Mouse (Mus musculus): ENCODE measurements around the gene Mettl4. TPM values are rescaled to one million over a fixed set of nuclear protein-coding genes. Genes with fewer than 3 reads are reported as not detected.
A peak's percentile ranks its signal among the peaks of the same experiment; 100 is the strongest.

The Mettl4 gene
- total RNA-seq (2021), result 10 to 100 TPM; 15.6 to 17.0 TPM
- long read RNA-seq, experiment 1, partial matches to known transcripts, result 6 of 14 reads
- long read RNA-seq, experiment 1, other reads (novel, unspliced or antisense), result 7 of 14 reads
- long read RNA-seq, experiment 2, partial matches to known transcripts, result 3 of 9 reads
- long read RNA-seq, experiment 2, other reads (novel, unspliced or antisense), result 6 of 9 reads

GRCm38 (mm10) chr17:94749466-94750135 is at the start of gene Mettl4:
Gene Mettl4 (minus strand): TSS chr17:94750019.
- intact Hi-C loops (cut with DNase I), result loop anchor here (5.0 kb wide), 1 partner anchor 83 kb away; no protein-coding TSS in a partner anchor
- peak; percentile 93 to 96 for DNase-seq (ENCODE audit: low spot score in 2 of 2)

DNA sequence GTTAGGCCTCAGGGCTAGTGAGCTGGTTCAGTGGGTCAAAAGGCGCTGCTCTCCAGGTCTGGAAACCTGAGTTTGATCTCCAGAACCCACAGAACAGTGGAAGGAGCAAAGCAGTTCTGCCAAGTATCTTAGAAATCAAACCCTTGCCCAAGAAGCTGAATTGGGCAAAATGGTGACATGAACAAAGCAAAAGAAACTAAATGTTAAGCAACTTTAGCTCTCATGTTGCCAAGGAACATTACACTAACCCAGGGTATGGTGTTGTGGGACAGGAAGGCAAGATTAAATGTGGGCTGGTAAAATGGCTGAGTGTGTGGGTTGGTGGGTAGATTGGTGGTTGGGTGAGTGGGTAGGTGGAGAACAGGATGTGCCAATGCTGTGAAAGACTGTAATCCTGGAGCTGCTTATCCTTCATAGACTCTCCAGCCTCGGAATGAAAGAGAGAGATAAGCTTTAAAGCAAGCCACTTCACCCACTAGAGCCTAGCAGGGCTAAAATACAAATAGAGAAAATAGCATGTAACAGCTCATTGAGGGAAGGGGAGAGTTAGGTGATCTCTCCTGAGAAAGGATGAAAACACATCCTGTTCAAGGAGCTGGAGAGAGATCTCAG is 29.2 kb upstream of the Mettl4 start:
- intact Hi-C loops (cut with DNase I), result no loop called here
- DNase-seq (ENCODE audit: low spot score in 2 of 2), result no peak

- intact Hi-C loops (cut with DNase I), result no loop called here
- no peak for DNase-seq (ENCODE audit: low spot score in 2 of 2)
These were observed 18.7 kb upstream of the Mettl4 start for GRCm38 (mm10) chr17:94768491-94768890.

- DNase-seq (ENCODE audit: low spot score in 2 of 2), result no peak
- intact Hi-C loops (cut with DNase I), result no loop called here
These were observed 14.9 kb upstream of the Mettl4 start for GRCm38 (mm10) chr17:94764711-94765110.

- intact Hi-C loops (cut with DNase I), result no loop called here
- DNase-seq (ENCODE audit: low spot score in 2 of 2), result no peak
These were observed 14.2 kb upstream of the Mettl4 start for GRCm38 (mm10) chr17:94764011-94764410.

DNA sequence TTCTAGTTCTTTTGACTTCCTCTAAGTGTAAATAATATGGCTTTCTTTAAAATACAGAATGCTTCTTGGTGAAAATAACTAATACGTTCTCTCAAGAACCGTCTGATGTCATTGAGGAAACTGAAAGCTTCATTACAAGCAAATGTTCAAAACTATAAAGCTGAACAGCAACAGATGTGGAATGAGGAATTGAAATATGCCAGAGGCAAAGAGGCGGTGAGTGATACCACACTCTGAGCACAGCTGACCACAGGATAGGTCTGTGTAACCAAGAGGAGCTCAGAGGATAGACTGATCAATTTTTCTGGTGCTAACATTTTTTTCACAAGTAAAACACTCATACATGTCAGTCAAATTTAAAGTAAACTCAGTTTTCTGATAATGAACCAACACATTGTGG is 12.6 kb upstream of the Mettl4 start:
- intact Hi-C loops (cut with DNase I), result no loop called here
- DNase-seq (ENCODE audit: low spot score in 2 of 2), result no peak

GRCm38 (mm10) chr17:94750136-94750729 is 414 bp upstream of the Mettl4 start:
- no peak for DNase-seq (ENCODE audit: low spot score in 2 of 2)
- intact Hi-C loops (cut with DNase I), result loop anchor here (5.0 kb wide), 1 partner anchor 82 kb away; no protein-coding TSS in a partner anchor

- no peak for DNase-seq (ENCODE audit: low spot score in 2 of 2)
- intact Hi-C loops (cut with DNase I), result no loop called here
These were observed 11.6 kb downstream of the Mettl4 start for GRCm38 (mm10) chr17:94738173-94738572.

DNA sequence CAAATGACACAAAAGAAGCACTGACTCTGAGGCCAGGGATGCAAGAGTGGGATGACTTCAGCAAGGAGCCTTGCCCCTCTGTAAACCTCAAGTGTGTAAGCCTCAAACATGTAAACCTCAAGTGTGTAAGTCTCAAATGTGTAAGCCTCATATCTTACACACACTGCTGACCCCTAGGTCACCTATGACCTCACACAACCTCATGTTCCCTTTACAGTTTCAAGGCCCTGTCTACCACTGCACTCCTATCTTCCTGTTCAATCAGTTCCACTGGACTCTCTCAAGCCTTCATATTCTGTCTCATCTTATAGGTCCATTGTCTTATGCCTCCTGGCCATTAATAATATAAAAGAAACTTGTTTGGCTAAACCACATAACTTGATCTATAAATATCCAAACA is 13.9 kb downstream of the Mettl4 start:
- intact Hi-C loops (cut with DNase I), result loop anchor here (2.0 kb wide), 2 partner anchors 1537 to 1577 kb away; partner anchors contain the start of gene Adcyap1
- no peak for DNase-seq (ENCODE audit: low spot score in 2 of 2)

- intact Hi-C loops (cut with DNase I), result loop anchor here (2.0 kb wide), 2 partner anchors 1537 to 1577 kb away; partner anchors contain the start of gene Adcyap1
These were observed 14.4 kb downstream of the Mettl4 start for GRCm38 (mm10) chr17:94735437-94735836.

DNA sequence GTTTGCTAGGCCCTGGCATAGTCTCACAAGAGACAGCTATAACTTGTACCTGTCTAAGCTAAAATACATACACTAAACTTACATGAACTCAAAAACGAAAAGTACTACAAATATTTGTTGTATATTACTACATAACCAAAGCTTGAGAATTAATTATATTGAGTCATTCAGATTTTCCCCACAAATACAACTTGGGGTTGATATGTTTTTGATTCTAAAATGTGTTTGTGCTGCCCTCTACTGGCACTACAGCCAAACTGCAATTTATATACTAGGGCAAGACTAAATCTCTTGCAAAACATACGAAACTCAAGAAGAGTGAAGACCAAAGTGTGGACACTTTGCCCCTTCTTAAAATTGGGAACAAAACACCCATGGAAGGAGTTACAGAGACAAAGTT is 19.4 kb downstream of the Mettl4 start:
- peak; percentile 52 to 75 for DNase-seq (ENCODE audit: low spot score in 2 of 2)

More at GRCm38 (mm10) chr17:94735437-94735836, 14.4 kb downstream of the Mettl4 start:
- peak; percentile 20 to 45 for DNase-seq (ENCODE audit: low spot score in 2 of 2)

DNA sequence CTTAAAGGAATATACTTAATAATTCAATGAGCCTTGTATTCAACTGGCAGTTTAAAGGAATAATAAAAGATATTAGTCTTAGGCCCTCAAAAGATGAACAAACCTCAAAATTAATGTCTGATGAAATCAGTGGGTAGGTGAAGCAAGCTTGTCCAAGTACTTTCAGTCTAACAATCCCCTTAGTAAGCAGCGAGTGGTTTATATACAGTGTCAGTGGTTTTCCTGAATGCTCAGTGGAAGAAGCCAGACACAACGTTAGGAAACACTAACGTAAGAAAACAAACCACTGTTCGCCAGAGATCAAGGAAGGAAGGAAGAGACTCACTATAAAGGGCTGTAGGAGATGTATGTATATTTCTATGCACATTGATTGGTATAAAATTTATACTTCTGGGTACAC is 23.1 kb downstream of the Mettl4 start:
- DNase-seq (ENCODE audit: low spot score in 2 of 2), result no peak
- intact Hi-C loops (cut with DNase I), result no loop called here

More for the DNA sequence above, 19.4 kb downstream of the Mettl4 start:
- intact Hi-C loops (cut with DNase I), result loop anchor here (5.0 kb wide), 1 partner anchor 968 kb away; no protein-coding TSS in a partner anchor

DNA sequence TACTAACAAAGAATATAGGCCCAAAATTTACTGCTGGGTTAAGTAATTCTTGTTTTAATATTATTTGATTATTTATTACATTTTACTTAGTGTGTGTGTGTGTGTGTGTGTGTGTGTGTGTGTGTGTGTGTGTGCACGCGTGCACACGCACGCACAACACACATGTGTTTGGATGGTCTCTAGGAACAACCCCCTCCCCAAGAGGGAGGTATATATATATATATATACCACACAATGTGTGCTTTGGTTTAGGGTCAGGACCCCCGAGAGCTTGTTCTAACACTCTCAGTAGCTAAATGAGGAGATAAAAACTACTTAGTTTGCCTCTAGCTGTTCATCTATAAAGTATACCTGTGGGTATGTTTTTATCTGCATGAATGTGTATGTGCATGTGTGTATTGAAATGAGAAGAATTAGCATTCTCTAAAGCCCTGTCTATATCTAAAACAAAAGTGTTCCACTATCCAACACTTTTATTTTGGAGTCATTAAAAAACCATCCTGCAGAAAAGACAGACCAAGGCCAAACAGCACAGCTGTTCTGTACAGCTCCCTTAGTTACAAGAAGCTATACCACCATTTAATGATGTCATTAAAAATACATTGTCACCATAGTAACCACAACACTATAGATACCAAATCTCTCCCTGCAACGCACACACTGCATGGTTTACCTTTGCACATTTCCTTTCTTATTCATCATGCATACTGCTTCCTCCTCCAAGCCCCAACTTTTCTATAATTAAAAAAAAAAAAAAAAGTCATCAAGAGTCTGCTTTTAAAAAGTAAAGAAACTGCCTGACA is 76.1 kb downstream of the Mettl4 start:
- intact Hi-C loops (cut with DNase I), result no loop called here
- DNase-seq (ENCODE audit: low spot score in 2 of 2), result peak in 1 of 2 experiments; percentile 3

Data from left cerebral cortex, postnatal 14 days (tissue).